Mouse (Mus musculus): Measurements from ENCODE around the gene Prkcb.

The Prkcb gene

DNA sequence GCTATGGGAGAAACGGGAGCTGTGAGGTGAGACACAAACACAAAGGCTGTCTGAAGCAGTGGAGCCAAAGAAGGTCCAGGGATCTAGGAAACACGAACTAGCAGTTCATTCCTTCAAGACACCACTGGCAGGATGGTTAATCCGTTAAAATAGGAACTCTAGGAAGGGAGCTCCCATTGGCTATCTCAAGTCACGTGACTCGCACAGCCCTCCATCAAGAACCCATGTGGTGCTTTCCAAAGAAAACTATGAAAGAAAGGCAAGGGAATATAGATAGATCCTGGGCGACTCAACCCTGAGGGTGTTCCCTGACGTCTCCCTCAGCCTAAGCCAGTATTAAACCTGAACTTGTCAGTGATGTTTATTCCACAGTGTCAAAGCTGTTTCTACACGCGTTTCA lies 31.0 kb downstream of the Prkcb start:
- in situ Hi-C loops (cut with MboI, MseI) = no loop called here

GRCm38 (mm10) chr7:122320843-122321544 lies 32.4 kb downstream of the Prkcb start:
- in situ Hi-C loops (cut with MboI, MseI) = no loop called here

DNA sequence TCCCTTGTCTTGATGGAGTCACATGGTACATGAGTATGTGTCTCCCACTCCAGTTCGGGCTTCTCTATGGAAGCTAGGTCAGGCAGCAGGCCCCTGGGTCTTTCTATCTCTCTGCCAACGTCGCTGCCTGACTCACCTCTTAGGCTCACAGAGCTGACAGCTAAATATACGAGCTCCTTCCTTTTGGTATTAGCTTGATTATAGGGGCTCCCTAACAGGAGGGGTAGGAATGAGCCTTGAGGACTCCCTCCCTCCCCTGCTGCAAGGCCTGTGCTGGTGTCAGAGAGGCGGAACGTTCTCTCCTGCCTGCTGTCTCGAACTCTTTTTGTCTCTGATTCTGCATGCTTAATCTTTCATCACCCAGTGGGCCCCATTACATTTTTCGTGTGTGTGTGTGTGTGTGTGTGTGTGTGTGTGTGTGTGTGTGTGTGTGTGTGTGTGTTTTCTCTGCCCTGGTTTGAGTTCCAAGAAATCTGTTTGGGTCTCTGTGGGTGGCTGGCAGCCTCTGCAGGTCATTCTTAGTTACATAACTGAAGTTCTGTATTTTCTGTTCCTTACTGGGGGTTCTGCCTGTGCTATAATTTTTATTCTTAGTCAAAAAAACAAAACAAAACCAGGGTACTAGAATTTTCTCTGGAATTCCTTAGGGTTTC lies 33.6 kb downstream of the Prkcb start:
- in situ Hi-C loops (cut with MboI, MseI) = no loop called here

DNA sequence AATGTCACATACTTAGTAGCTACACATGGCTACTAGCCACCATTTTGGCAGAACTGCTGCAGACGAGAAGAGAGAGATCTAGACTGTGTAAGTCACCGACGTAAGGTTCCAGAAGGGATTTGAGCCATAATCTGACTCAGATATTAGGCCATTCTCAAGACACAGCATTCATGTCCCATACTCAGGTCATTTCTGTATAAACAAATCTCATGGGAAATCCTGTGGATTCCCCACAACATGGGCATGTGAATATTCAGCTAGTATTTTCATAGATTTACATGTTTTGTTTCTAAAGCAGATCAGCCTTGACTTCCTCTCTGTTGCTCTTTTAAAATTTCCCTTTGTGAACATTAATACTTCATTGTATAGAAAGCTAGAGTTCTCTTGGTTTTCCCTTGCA lies 39.4 kb downstream of the Prkcb start:
- in situ Hi-C loops (cut with MboI, MseI) = no loop called here

- in situ Hi-C loops (cut with MboI, MseI) = no loop called here
Measured at GRCm38 (mm10) chr7:122328466-122328865, 39.9 kb downstream of the Prkcb start.

GRCm38 (mm10) chr7:122329588-122329987 lies 41.0 kb downstream of the Prkcb start:
- in situ Hi-C loops (cut with MboI, MseI) = no loop called here

- in situ Hi-C loops (cut with MboI, MseI) = loop anchor here (10.0 kb wide), 1 partner anchor 409 kb away; no protein-coding TSS in a partner anchor
Measured at GRCm38 (mm10) chr7:122333686-122334085, 45.1 kb downstream of the Prkcb start.

DNA sequence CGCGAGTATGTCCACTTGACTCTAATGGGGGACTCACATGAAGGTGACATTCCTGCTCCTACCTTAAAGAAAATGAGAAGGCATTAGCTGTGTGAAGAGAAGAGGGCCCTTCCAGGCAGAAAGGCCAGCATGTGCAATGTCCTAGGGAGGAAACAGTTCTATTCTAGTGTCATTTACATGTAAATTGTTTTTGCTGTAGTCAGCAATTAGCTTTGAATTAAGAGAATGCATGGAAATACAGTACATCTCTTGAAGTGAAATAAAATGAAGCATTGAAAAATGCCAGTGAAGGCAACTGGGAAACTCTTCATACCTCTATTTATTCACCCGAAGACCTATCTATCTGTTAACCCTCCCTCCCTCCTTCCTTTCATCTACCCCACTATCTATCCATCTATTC lies 48.8 kb downstream of the Prkcb start:
- in situ Hi-C loops (cut with MboI, MseI) = loop anchor here (10.0 kb wide), 1 partner anchor 413 kb away; no protein-coding TSS in a partner anchor

DNA sequence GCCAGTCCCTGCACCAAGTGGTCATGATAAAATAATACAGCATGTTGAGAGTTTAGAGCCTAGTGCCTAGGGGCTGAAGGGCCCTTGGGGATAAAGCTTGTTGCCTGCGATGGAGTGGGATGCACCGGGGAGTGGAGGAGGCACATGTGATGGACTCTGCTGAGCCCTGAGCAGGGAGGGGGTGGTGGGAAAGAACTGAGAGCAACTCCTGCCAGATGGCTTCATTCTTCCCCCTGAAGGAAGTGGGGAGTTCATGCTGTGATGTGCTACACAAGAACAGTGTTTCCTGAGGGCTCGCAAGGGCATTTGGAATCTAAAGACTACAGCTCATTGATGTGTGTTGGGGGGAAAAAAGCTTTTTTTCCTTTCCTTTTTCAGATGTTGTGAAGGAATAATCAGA lies 49.5 kb downstream of the Prkcb start:
- in situ Hi-C loops (cut with MboI, MseI) = loop anchor here (10.0 kb wide), 1 partner anchor 413 kb away; no protein-coding TSS in a partner anchor

- in situ Hi-C loops (cut with MboI, MseI) = loop anchor here (10.0 kb wide), 1 partner anchor 415 kb away; no protein-coding TSS in a partner anchor
Measured at GRCm38 (mm10) chr7:122339476-122339875, 50.9 kb downstream of the Prkcb start.

GRCm38 (mm10) chr7:122341813-122342212 lies 53.3 kb downstream of the Prkcb start:
- in situ Hi-C loops (cut with MboI, MseI) = no loop called here

GRCm38 (mm10) chr7:122344656-122345055 lies 56.1 kb downstream of the Prkcb start:
- in situ Hi-C loops (cut with MboI, MseI) = no loop called here

GRCm38 (mm10) chr7:122346251-122347242 lies 58.0 kb downstream of the Prkcb start:
- in situ Hi-C loops (cut with MboI, MseI) = no loop called here

GRCm38 (mm10) chr7:122347433-122347832 lies 58.9 kb downstream of the Prkcb start:
- in situ Hi-C loops (cut with MboI, MseI) = no loop called here

DNA sequence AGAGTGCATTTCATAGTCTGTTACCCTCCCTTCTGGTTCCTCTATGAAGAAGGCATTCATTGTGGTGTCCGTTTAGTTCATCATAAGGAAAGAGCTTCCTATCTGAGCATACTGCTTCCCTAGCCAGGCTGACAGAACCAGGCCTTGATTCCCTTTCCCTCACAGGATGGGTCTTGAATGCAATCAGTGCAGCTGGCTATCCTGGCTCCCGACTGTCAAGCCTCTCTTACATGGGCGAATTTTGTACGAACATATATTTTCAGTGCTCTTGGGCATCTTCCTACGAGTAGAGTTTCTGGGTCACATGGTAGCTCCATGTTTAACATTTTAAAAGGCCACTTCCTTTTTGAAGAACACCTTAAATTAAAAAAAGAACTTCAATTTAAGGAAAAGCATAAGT lies 61.4 kb downstream of the Prkcb start:
- in situ Hi-C loops (cut with MboI, MseI) = no loop called here

DNA sequence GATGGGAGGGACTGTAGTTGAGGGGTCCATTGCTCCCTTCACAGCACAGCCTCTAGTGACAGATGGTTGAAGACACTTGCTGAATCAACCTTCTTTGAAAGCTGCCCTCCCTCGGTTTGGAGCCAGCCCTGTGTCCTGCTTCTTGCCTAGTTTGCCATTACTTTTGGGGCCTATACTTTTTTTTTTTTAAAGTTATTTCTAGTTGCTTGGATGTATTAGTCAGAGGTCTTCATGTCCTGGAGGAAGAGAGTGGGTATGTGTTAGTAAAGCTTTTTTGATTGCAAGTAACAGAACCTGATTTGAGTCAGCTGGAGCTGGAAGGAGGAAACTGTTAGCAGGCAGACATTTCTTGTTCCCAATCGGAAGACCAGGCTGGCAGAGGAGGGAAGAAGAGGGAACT lies 62.2 kb downstream of the Prkcb start:
- in situ Hi-C loops (cut with MboI, MseI) = no loop called here

- in situ Hi-C loops (cut with MboI, MseI) = no loop called here
Measured at GRCm38 (mm10) chr7:122351816-122352215, 63.3 kb downstream of the Prkcb start.

DNA sequence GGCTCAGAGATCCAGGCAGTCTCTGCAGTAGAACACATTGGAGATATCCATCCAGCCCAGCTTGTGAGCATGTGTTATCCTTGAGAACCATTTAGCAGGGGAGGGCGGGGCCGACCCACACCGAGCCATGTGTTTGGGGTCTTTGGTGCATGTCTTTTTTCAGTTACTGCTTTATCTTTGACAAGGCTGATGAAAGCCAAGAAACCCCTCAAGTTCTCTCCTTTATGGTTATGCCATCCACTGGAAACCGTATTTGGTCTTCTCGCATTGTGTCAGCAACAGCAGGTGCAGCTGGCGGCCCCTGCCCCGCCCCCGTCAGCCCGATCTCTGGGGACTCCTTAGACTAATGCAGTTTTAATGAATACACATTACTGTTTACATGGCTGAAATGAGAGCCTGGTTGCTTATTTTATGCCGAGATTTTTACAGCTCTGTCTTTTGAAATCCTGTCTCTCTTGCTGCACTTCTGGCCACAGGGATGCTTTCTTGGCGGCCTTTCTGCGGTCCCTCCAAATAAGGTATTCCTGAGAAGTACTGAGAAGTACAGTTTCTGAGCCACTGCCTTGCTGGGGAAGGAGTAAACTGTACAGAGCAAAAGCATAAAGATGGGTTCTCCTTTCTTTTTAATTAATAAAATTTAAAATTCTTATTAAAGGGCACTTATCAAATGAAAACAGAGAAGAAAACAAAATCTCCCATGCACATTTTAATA lies 64.2 kb downstream of the Prkcb start:
- in situ Hi-C loops (cut with MboI, MseI) = no loop called here

DNA sequence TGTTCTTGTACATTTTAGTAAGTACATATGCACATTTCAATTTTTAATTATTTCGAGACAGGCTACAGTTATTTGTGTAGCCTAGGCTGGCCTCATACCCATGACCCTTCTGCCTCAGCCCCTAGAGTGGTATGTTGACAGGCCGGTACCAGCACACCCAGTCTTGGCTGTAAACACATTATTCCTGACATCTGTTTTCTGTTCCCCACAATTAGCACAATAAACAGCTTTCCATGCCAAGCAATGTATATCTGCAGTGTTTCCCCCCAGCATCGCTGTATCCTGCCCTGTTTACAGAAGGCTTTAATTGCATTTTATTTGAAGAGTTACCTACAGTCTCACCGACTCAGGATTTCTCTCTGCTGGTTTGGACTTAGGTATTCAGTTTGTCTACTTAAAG lies 64.8 kb downstream of the Prkcb start:
- in situ Hi-C loops (cut with MboI, MseI) = no loop called here

- in situ Hi-C loops (cut with MboI, MseI) = no loop called here
Measured at GRCm38 (mm10) chr7:122356941-122357340, 68.4 kb downstream of the Prkcb start.

- in situ Hi-C loops (cut with MboI, MseI) = no loop called here
Measured at GRCm38 (mm10) chr7:122357847-122358246, 69.3 kb downstream of the Prkcb start.

Measured in T-helper 1 cell (primary cell).